Mouse (Mus musculus): ENCODE data around the gene Psg29. TPM values are rescaled to one million over a fixed set of nuclear protein-coding genes. Genes with fewer than 3 reads are reported as not detected.
A peak's percentile ranks its signal among the peaks of the same experiment; 100 is the strongest.

Psg29 gene
- not detected for total RNA-seq (2021)
- long read RNA-seq = 0 reads

GRCm38 (mm10) chr7:17203177-17203576, at the start of gene Psg29:
Gene Psg29, plus strand, starts transcription at chr7:17203477.
- DNase-seq (ENCODE audit: low spot score in 2 of 2) = no peak

GRCm38 (mm10) chr7:17155634-17156033, 47.6 kb upstream of the Psg29 start:
- peak in 1 of 2 experiments; percentile 8 for DNase-seq (ENCODE audit: low spot score in 2 of 2)

- DNase-seq (ENCODE audit: low spot score in 2 of 2) = no peak
Observed at GRCm38 (mm10) chr7:17156885-17157677, 46.2 kb upstream of the Psg29 start.

GRCm38 (mm10) chr7:17159011-17159410, 44.3 kb upstream of the Psg29 start:
- no peak for DNase-seq (ENCODE audit: low spot score in 2 of 2)

- no peak for DNase-seq (ENCODE audit: low spot score in 2 of 2)
Observed at GRCm38 (mm10) chr7:17171827-17172226, 31.4 kb upstream of the Psg29 start.

GRCm38 (mm10) chr7:17205530-17206184, 2.4 kb downstream of the Psg29 start:
- no peak for DNase-seq (ENCODE audit: low spot score in 2 of 2)

Other genes starting within 250 kb of the Psg29 start
- 100 to 1,000 TPM; 118 to 134 TPM for gene Pnmal1, start 243.8 kb upstream of the Psg29 start, total RNA-seq (2021)
- 10 to 100 TPM; 53.4 to 54.0 TPM for gene Gm42372, start 220.4 kb upstream of the Psg29 start, total RNA-seq (2021)
- 1 to 10 TPM; 1.8 to 2.1 TPM for gene Ccdc8, start 210.8 kb upstream of the Psg29 start, total RNA-seq (2021)
- 100 to 1,000 TPM; 146 to 147 TPM for gene Ppp5c, start 175.6 kb upstream of the Psg29 start, total RNA-seq (2021)
- gene Hif3a, start 141.1 kb upstream of the Psg29 start, total RNA-seq (2021) = 10 to 100 TPM in 1 of 2 experiments, 1 to 10 TPM in 1; 8.3 to 13.1 TPM
- 1 to 10 TPM; 3.0 to 5.0 TPM for gene Psg16, start 129.4 kb upstream of the Psg29 start, total RNA-seq (2021)
- gene Ceacam3, start 53.2 kb upstream of the Psg29 start, total RNA-seq (2021) = not detected

Data from layer of hippocampus, adult 18-20 months (tissue).